Comparison of ENCODE assay signal across 19 mouse cellular contexts in the genomic region with DNA sequence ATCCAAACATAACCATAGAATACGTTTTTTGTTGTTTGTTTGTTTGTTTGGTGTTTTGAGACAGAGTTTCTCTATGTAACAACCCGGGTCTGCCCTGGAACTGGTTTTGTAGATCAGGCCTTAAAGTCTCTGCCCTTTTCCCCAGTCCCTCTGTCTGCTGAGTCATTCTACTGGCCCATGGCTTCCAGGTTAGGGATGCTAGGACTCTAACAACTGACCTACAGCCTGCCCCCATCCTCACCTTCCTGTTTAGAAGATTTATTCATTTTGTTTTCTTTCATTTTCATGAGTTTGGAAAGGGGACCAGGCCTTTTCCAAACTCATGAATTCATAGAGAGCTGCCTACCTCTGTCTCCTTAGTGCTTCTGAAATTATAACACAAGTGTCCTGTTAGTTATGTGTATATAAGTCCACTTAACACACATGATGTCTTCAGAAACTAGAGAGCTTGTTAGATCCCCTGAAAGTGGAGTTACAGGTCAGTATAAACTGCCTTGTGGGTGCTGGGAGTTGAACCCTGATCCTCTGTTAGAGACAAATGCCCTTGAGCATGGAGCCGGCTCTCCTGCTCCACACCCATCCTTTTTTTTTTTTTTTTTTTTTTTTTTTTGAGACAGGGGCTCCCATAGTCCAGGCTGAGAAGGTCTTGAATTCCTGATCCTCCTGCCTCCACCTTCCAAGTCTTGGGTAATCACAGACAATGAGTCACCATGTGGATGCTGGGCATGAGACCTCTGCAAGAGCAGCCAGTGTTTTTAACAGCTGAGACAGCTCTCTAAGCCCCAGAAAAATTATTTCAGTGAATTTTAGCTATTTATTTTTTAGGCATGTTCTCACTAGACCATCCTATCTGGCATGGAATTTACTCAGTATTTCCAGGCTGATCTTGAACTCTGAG. TPM values are rescaled to one million over a fixed set of nuclear protein-coding genes. Genes with fewer than 3 reads are reported as not detected.
DNase-seq lines count a peak whose midpoint lies in the region; ATAC-seq and TF ChIP-seq lines count a peak whose summit lies in the region.
"Had no signal": no experiment of that assay in that cellular context is flagged by ENCODE, and none has a peak within 500 bp of the region (broad histone marks: within the 10 kb centered on the region; RNA-seq: fewer than 3 reads in every experiment).

No protein-coding gene starts in this region.

- peaks cover 6% of the 10 kb centered on the region; the same call in 1 of the 2 replicates for H3K9me3 ChIP-seq in liver, embryonic 13.5 days (replicated peaks)
- H3K9me3 ChIP-seq: neural tube, embryonic 13.5 days; stomach, embryonic 15.5 days had no signal

- ATAC-seq in liver, embryonic 13.5 days (ENCODE audit: low read depth): no peak
- ATAC-seq: forebrain, postnatal 0 days; midbrain, embryonic 16.5 days had no signal

- peak overlapping the region; percentile 12 for H3K9ac ChIP-seq in liver, embryonic 13.5 days
- H3K9ac ChIP-seq: forebrain, postnatal 0 days; lung, embryonic 14.5 days; neural tube, embryonic 13.5 days; stomach, embryonic 15.5 days had no signal

- TF ChIP-seq POLR2A in testis, adult 2 months (IDR thresholded peaks at IDR 0.05; ENCODE audit: control insufficient read depth, low read depth, low read length): no peak

- H3K27ac ChIP-seq in testis, adult 2 months (ENCODE audit: control insufficient read depth, insufficient read depth, low read depth, low read length): no peak overlapping the region
- peak overlapping the region; percentile 71 for H3K27ac ChIP-seq in liver, embryonic 13.5 days
- H3K27ac ChIP-seq: embryonic facial prominence, embryonic 10.5 days; neural tube, embryonic 13.5 days; stomach, embryonic 15.5 days had no signal

- H3K27me3 ChIP-seq in testis, adult 2 months (ENCODE audit: control insufficient read depth, insufficient read depth, low read length): no peaks in the 10 kb centered on the region
- H3K27me3 ChIP-seq in liver, embryonic 13.5 days: no peaks in the 10 kb centered on the region
- H3K27me3 ChIP-seq: neural tube, embryonic 13.5 days; stomach, embryonic 15.5 days had no signal

- H3K4me3 ChIP-seq in testis, adult 2 months (ENCODE audit: control insufficient read depth, low read depth, low read length): peak overlapping the region; percentile 60
- H3K4me3 ChIP-seq in liver, embryonic 13.5 days (replicated peaks): no peak overlapping the region
- H3K4me3 ChIP-seq: embryonic facial prominence, embryonic 10.5 days; neural tube, embryonic 13.5 days; stomach, embryonic 15.5 days had no signal

- 65% methylated on average over 3 of the region's 3 CpGs for WGBS in liver, embryonic 13.5 days (ENCODE audit: insufficient replicate concordance)

- DNase-seq in testis, postnatal 10 days (ENCODE audit: low spot score): no peak
- peak; percentile 30 for DNase-seq in Muller cell, postnatal 12 days (ENCODE audit: inconsistent ontology term)
- no peak for DNase-seq in liver, embryonic 13.5 days
- no peak for DNase-seq in heart, postnatal 14 days
- DNase-seq in thymus, adult 18-20 months: no peak
- no peak for DNase-seq in left cerebral cortex, adult 9 months (ENCODE audit: low spot score in 2 of 2)
- DNase-seq: cerebellum, postnatal 25 days; forebrain, postnatal 0 days; heart, postnatal 4 days; kidney, adult 2 months; layer of hippocampus, postnatal 36 days; left cerebral cortex, postnatal 4 days; lung, embryonic 14.5 days; thymus, postnatal 25 days had no signal

- intact Hi-C loops in heart, postnatal 14 days (cut with DNase I): no loop called here

- no peak overlapping the region for H3K4me2 ChIP-seq in liver, embryonic 13.5 days
- H3K4me2 ChIP-seq: lung, embryonic 14.5 days; neural tube, embryonic 13.5 days; stomach, embryonic 15.5 days had no signal

- no peak for TF ChIP-seq CTCF in testis, adult 2 months (IDR thresholded peaks at IDR 0.05; ENCODE audit: control insufficient read depth, insufficient read depth, insufficient replicate concordance, low read depth, low read length)

- no peaks in the 10 kb centered on the region for H3K36me3 ChIP-seq in testis, adult 2 months (ENCODE audit: control insufficient read depth, insufficient read depth, low read length)
- H3K36me3 ChIP-seq in liver, embryonic 13.5 days: no peaks in the 10 kb centered on the region
- H3K36me3 ChIP-seq: embryonic facial prominence, embryonic 10.5 days; neural tube, embryonic 13.5 days; stomach, embryonic 15.5 days had no signal

- H3K4me1 ChIP-seq in testis, adult 2 months (ENCODE audit: control insufficient read depth, insufficient read depth, low read length): peaks cover 12% of the 10 kb centered on the region
- peaks cover 66% of the 10 kb centered on the region for H3K4me1 ChIP-seq in liver, embryonic 13.5 days (replicated peaks)
- H3K4me1 ChIP-seq: stomach, embryonic 15.5 days had no signal

RNA-seq across cellular contexts. Expression of a gene that starts 5.0 kb away (rescaled TPM):
- polyA plus RNA-seq in testis, adult 2 months (2012; rRNA removed): 87.2 and 99.7 TPM in 2 replicates
- polyA plus RNA-seq in liver, embryonic 13.5 days (2015; fragmentation: Nextera tagmentation; extraction: Ambion mirVana): 105 and 110 TPM in 2 replicates
- 10 to 100 TPM; 30.8 to 33.7 TPM for total RNA-seq in heart, postnatal 14 days (2021)
